Mouse (Mus musculus) adrenal gland (tissue): ENCODE measurements around the gene Rac2.

ENCODE experiments used
- intact Hi-C: fragments of 180-260 bp; cut with DNase I; formaldehyde crosslinking; loops from one replicate; pipeline ENCODE4 v1.15.1; 2025

Gene Rac2

DNA sequence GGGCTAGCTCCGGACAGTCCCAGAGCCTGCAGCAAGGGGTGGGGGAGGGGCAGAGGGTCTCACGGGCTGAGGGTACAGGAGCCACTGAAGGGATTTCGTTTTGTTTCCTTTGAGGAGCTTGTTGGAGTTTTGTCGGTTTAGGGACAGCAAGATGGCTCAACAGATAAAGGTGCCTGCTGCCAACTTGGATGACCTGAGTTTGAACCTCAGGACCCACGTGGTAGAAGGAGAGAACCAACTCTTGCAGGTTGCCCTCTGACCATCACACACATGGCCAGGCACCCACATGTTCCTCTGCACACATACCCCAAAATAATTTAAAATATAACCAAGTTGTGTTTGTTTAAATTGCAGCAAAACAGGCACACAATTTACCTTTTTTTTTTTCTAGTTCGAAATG lies 17.4 kb upstream of the Rac2 start:
- intact Hi-C loops: loop anchor here (10.0 kb wide), 1 partner anchor 155 kb away; no protein-coding TSS in a partner anchor

DNA sequence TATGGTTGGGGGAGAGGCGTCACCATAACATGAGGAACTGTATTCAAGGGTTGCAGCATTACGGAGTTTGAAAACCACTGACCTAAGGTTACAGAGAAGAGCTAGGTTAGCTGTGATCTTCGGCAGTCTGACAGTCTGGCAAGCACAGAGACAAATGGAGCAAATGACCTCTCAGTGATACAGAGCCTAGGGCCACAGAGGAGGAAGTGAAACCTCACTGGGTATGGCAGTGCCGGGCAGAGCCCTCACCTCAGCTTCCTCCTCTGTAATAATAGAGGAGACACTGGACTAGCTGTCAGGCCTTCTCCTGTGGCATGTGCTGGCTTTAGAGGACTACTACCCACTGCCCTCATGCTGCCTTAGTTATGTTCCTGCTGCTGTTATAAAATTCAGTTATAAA lies 16.3 kb upstream of the Rac2 start:
- intact Hi-C loops: loop anchor here (10.0 kb wide), 1 partner anchor 156 kb away; no protein-coding TSS in a partner anchor

DNA sequence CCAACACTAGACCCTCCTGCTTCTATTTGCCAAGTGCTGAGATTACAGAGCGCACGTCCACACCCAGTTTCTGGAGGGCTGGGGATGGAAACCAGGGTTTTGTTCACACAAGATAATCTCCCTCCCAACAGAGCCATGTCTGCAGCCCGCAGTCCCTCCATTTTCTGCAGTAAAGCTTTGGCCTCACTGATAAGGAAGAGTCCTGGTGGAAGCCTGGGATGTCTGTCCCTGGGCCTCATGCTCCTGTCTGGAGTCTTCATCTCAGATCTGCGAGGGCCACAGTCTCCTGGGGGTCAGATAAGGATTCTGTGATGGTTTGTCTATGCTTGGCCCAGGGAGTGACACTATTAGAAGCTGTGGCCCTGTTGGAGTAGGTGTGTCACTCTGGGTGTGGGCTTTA lies 15.5 kb upstream of the Rac2 start:
- intact Hi-C loops: loop anchor here (10.0 kb wide), 1 partner anchor 157 kb away; no protein-coding TSS in a partner anchor

DNA sequence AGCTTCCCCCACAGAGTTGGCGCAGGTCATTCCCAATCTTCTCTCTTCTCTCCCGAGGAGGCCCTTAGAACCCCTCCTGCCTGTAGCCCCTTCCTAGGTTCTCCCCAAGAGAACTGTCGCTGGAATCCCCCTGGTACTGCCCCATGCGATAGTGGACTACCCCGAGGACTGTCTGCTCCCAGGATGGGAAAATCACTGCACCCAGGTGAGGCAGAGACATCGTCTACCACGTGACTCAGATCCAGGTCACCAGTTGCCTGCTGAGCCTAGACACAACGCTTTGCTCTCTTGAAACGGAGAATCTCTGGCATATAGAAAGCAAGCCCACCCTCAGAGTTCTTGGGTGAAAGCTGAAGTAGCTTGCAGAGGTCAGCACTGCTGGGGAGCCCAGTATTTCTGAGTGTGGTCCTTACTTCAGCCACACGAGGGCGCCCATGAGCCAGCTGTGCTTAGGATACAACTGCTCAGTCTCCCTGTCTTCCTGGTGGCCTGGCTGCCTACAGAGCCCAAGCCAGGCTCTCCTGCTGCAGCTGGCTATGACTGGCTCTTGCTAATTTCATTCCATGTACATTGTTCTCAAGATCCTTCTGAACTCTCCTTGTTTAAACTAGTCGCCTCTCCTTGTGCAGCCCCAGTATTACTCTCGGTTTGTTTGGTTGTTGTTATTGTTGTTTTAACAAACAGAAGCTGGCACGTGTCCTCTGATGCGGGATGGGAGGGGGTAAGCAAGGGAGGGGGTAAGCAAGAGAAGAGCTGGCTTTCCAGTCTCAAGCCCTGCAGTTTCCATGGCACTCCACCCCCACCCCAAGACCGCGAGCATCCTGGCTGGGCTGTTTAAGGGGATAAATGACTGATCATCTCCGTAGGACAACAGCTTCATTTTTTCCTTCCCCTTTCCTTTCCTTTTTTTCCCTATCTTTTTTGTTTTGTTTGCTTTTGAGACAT lies 14.7 kb upstream of the Rac2 start:
- intact Hi-C loops: loop anchor here (10.0 kb wide), 1 partner anchor 157 kb away; no protein-coding TSS in a partner anchor

DNA sequence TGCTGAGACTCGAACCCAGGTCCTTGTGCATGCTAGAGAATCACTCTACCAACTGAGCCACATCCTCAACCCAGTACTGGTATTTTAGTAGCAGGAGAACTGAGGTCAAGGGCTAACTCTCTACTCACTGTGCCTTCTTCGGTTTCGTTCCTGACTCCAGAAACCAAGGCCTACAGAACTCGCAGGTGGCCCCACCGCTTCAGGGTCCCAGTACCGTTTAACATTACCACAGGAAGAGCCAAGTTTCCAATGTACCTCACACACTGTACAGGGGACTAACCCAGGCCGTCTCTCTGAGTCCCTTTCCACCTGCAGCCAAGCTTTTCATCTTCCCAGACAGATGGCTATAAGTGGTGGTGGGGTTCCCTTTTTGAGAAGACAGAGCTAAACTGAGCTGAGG lies 12.8 kb upstream of the Rac2 start:
- intact Hi-C loops: loop anchor here (10.0 kb wide), 1 partner anchor 159 kb away; no protein-coding TSS in a partner anchor

DNA sequence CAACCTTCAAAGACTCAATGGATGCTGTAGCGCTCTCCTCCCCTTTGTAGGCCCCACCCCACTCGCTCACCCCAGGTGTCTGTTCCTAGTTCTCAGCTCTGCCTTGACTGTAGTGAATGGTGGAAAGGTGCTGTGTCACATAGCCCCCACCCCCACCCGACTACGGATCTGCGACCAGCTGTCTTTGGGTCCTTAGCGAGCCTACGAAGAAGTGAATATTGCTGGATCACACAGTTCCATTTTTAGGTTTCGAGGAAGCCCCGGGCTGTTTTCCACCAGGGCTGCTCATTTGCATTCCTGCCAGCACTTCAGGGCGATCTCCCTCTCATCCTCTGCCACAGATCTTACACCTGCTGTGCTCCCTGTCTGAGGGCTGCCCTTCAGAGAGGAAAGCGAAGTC lies 10.8 kb upstream of the Rac2 start:
- intact Hi-C loops: loop anchor here (2.0 to 10.0 kb wide), 2 partner anchors 69 to 161 kb away; no protein-coding TSS in a partner anchor

DNA sequence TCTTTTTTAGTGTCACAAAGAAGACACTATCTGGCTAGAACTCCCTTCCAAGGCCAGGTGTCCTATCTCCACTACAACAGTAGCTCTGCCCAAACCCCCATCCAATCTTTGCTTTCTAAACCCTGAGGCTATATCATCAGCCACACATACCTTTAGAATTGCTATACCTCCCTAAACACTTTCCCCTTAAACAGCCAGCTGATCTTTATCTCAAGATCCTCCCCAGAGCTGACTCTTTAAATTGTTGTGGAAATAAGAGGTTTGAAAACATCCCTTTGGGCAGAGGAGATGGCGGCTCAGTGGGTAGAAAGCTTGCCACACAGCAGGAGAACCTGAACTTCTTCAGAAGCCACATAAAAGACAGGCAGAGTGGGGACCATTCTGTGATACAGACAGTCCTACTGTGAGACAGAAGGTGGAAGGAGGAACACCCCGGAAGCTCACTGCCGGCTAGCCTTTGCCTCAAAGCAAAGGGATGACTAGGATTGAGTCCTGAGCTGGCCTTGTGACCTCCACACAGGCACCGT lies 3.8 kb upstream of the Rac2 start:
- intact Hi-C loops: no loop called here

DNA sequence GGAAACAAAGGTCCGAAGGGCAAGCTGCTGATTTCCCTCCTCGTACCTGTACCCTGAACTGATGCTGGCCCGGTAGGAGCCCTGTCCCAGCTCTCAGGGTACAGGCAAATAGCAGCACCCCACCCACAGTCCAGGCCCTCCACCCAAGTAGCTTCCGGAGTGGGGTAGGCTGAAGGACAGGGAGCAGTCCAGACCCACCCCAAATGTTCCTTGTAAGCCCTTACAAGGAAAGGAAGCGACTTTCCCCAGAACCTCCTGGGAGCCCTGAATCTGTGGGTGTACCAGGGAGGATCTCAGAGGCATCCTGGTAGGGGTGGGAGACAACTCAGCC lies 348 bp downstream of the Rac2 start:
- intact Hi-C loops: no loop called here

DNA sequence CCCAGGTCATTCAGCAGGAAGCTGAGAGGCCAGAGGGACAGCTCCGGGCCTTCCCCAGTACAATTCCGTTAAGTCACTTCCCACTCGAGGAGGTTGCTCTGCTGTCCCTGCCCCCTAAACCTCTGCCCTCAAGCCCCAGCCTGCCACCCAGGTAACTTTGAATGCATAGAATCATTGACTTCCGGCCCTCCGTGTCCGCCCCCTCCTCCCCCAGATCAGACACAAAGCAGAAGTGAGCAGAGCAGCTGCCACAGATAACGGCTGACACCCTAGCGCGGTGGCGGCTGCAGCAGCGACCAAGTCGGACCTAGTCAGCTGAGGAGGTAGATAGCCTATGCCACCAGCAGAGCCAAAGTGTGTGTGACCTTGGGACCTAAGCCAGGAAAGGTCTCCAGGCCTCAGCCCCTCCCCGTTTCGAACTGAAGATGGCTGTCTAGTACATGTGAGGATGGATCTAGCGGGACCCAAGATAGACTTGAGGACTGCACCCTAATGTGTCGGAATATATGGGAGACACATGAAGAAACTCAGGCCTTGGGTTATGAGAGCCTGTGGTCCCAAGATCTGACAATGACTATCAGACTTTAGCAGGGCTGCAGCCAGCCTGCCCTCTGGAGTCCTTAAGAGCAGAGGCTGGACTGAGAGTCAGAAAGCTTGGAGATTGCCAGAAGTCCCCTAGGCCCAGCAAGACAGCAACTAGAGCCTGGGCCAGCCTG lies 871 bp downstream of the Rac2 start:
- intact Hi-C loops: no loop called here

DNA sequence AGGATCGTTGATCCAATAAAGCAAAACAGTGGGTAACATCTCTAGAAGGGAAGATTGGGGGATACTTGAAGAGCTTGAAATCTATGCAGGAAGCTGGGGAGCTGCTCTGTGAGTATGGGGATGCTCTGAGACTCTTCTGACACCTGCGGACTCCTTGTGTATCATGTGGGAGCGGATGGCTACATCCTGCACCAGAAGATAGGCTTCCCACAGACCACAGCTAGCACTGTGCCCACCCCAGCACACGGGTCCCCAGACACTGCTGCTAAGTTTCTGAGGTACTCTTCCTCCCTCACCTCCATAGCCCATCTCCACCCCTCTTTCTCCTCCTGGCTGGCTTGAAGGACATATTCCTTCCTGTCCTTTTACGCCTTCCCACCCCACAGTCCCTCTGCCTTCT lies 2.4 kb downstream of the Rac2 start:
- intact Hi-C loops: no loop called here

DNA sequence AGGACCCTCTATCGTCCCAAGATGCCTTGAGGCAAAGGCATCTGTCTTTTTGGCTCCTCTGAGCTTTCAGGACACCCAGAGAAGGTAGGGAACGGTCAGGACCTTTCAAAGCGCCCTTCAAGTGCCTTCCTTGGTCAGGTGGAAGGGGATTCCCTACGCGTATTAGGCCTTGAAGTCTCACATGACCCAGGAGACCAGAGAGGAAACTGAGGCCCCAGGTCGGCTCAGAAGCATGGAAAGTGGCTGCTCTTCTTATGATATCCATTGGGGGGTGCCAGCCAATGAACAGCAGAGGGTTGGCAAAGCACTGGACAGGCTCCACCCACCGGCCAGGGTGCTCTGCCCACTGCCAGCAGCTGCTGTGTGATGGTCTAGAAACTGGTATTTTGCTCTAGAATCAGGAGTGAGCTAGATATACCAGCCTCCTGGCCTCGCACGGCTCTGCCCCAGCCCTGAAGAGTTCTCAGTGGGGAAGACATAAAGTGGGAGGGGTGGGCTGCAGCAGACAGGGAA lies 4.9 kb downstream of the Rac2 start:
- intact Hi-C loops: no loop called here

DNA sequence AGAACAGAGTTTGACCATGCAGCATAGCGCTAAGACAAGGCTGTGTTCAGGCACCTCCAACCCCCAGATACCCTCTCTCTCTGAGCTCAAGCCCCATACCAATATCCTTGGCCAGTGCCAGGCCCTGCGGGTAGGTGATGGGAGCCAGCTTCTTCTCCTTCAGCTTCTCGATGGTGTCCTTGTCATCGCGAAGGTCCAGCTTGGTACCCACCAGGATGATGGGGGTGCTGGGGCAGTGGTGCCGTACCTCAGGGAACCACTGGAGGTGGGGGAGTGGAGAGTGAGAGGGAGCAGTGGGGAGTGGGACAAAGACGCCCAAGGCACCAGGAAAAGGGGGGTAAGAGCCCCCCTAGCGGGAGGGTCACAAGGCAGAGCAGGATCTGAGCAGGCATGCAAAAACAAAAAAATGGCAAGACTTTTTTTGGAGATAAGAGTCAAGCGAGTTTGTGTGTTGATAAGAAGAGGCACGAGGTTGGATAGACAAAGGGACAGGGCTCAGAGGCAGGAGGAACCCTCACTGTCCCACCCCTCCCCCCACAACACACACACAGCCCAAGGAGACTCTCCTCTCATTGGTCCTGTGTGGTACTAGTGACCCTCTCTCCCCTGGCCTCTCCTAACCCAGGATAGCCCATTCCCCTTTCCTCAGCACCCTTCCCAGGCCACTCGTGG lies 7.7 kb downstream of the Rac2 start:
- intact Hi-C loops: no loop called here

DNA sequence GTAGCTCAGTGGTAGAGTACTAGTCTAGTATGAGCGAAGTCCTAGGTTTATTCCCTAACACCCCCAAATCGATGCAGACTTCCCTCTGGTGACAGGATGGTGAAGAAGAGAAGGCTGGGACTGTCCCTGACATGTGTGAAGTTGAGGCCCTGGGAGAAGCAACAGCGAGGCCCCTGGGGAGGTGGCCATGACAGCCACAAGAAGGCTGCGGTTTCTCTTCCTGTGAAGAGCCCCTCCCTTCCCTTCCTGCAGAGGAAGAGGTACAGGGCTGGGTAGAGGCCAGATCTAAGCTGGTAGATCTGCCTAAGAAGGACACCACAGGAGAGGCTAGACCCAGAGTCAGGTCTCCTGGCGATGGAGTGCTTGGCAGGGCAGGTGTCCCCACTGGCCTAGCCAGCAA lies 8.6 kb downstream of the Rac2 start:
- intact Hi-C loops: no loop called here

DNA sequence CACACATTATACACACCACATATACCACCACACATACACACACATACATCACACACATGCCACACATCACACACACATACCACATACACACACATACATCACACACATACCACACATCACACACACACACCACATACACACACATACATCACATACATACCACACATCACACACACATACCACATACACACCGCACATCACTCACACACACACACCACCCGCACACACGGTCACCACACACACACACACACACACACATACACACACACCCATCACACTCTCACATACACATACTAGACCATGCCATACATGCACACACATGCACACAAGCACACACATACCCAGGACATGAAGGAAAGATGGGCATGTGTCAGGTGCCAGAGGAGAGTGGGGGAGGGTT lies 9.2 kb downstream of the Rac2 start:
- intact Hi-C loops: no loop called here

DNA sequence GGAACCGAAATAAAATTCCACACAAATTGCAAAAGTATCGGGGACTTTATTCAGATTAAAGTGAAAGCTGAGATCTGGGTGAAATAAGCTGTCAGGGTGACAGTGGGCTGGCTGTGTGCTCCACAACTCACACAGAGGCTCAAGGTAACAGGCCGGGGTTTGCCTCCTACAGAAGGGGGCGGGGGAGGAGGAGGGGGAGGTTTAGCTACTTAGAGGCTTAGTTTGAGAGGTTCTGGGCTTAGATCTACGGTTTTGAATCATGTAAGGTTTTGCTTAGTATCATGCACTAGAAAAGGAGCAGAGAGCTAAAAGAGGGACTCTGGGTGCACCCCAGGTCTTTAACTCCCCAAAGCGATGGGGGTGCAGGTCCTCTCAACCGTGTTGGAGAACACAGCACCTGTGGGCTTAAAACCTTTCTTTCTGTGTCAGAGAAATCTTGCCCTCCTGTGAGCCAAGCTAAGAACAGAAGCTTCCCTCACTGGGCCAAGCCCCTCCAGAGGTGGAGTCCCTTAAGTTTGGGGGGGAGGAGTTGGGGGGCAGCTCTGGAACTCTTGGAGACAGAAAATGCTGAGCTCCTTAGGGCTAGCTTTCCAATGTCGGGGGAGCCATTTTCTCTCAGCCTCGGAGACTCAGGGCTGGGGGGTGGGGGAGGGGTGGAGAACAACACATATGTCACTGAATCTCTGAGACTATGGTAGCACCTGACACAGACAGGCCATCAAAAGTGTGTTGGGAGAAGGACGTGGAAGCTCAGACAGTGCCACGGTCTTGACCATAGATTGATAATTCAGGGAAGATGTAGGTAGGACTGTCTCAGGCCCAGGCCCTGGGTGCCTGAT lies 13.2 kb downstream of the Rac2 start:
- intact Hi-C loops: no loop called here

DNA sequence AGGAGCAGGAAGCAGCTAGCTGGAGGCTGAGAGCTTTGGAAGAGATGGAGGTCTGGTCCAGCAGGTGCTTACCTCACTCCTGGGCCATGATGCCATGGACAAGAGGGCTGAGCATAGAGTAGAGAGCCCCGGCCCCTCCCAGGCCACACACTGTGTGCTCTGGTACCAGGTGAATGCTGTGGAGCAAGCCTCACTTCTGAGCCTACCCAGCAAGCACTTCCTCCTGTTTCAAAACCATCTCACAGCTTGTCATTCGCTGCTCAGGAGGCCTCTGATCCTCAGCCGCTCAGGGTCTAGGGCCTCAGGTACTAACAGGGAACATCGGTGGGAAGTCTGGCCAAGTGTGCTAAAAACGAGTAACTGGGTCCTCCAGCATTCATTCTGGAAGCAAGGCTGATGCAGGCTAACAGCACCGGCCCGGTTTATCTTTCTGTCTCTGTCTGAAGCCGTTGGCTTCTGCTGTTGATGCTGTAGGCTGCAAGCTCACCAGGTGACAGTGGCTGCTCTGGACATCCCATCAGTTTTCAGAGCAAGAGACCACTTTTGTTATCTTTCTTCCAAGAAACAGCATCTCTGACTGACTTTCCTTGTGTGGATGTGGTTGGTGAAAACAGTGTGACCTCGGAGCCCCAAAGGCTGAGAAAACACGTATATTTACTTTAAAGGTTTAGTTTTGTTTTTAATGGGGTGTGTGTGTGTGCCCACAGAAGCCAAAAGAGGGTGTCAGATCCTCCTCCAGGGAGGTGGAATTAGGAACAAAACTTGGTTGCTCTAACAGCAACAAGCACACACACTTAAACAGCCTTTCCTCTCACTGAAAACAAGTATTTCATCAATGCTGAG lies 14.7 kb downstream of the Rac2 start:
- intact Hi-C loops: no loop called here

DNA sequence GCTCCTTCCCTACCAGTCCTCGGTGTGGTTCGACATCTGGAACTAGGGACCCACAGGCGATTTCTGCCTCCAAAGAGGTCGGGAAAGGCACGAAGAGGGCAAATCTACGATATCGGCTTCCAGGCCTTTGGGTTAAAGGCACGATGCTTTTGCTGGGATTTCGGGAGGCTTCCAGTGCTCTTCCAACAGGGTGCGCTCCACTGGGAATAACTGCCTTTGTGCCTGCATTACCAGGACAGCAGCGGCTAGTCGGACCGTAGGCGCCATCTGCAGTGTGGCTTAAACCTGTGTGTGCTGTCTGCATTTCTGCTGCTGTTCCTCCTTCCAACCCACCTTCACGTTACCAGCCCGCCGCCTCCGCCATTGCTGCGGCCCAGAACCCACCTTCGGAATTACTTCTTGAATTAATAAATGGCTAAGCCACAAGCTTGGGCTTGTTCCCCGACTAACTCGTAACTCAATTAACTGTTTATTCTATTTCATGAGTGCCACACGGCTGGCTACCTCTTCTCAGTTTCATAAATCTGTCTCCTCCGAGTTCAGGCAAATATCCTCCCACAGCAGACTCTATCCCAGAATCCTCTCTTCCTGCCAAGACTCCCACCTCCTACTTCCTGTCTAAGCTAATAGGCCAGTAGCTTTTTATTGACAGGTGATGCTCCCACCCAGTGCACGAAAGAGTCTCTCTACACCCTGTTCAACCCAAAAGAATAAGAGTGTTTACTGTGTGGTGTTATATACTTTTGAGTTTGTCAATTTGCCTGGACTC lies 17.9 kb downstream of the Rac2 start:
- intact Hi-C loops: no loop called here

DNA sequence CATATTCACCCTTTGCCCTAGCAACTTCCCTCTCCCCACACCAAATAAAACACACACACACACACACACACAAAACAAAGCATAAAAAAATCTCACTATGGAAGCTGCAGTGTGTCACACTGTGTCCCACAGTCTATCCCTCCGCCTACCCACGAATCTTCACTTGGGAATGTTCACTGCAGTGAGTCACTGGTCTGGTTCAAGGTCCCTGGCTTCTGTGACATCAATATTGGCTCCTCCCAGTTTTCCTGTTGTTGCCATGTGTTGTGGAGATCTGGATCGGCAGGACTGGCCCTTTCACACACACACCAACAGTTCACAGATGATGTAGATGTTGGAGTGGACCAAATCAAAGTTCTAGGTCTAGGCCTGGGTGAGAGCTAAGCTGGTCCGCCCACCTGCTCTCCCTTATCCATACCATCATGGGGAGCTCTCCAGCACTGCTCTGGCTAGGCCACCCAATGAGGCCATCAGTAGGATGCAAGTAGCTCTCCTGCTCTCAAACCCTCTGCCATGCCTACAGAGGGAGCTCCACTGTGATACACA lies 23.3 kb downstream of the Rac2 start:
- intact Hi-C loops: loop anchor here (10.0 kb wide), 1 partner anchor 194 kb away; no protein-coding TSS in a partner anchor
